Comparison of ENCODE assay signal across 9 mouse cellular contexts in the genomic region with DNA sequence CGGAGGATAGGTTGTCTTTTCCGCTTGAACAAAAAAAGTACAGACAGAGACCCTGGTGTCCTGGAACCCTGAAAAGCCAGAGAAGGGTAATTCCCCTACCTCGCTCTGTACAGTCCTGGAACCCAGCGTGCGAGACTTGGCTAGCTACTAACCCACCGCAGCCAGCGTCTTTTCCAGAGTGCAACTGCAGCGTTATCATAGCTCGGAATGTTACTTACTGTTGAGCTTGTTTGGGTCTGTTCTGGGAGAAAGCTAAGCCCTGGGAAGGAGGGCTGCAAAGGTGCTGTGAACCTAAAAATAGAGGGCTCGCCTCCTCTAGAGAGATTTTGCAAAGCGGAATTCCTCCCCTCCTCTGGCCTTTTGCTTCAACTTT. TPM values are rescaled to one million over a fixed set of nuclear protein-coding genes. Genes with fewer than 3 reads are reported as not detected.
DNase-seq lines count a peak whose midpoint lies in the region; ATAC-seq and TF ChIP-seq lines count a peak whose summit lies in the region.
"Had no signal": no experiment of that assay in that cellular context is flagged by ENCODE, and none has a peak within 500 bp of the region (broad histone marks: within the 10 kb centered on the region; RNA-seq: fewer than 3 reads in every experiment).

No protein-coding gene starts in this region.

- no peak for DNase-seq in kidney, adult 18-20 months
- DNase-seq in embryonic facial prominence, embryonic 10.5 days (ENCODE audit: low spot score), result peak; percentile 60
- DNase-seq in hindbrain, postnatal 0 days (ENCODE audit: low spot score), result no peak
- DNase-seq in left cerebral cortex, adult 9 months (ENCODE audit: low spot score in 2 of 2), result no peak
- DNase-seq in spleen, postnatal 14 days (ENCODE audit: low spot score in 2 of 2), result no peak

- ATAC-seq in kidney, embryonic 14.5 days (ENCODE audit: low FRiP score, low TSS enrichment), result no peak
- no peak for ATAC-seq in hindbrain, postnatal 0 days
- no peak for ATAC-seq in neural tube, embryonic 13.5 days (ENCODE audit: low read depth)
- ATAC-seq in inflammation-experienced regulatory T-cells, adult 6 months, result no peak

- H3K27ac ChIP-seq in kidney, embryonic 14.5 days (ENCODE audit: low read depth, low read length), result peak overlapping the region; percentile 86
- peak overlapping the region; percentile 77; the same call in 1 of the 2 replicates for H3K27ac ChIP-seq in embryonic facial prominence, embryonic 10.5 days (replicated peaks)
- H3K27ac ChIP-seq in hindbrain, postnatal 0 days, result no peak overlapping the region
- H3K27ac ChIP-seq in neural tube, embryonic 13.5 days (replicated peaks), result no peak overlapping the region

- H3K4me2 ChIP-seq in kidney, embryonic 14.5 days (replicated peaks; ENCODE audit: low read depth, low read length), result peak overlapping the region; percentile 88
- peak overlapping the region; percentile 97 for H3K4me2 ChIP-seq in hindbrain, postnatal 0 days (ENCODE audit: low read depth, low read length)
- peak overlapping the region; percentile 92 for H3K4me2 ChIP-seq in neural tube, embryonic 13.5 days

- no peak for TF ChIP-seq CTCF in hindbrain, postnatal 0 days (IDR thresholded peaks at IDR 0.05; ENCODE audit: low read depth)

- peaks cover 22% of the 10 kb centered on the region for H3K27me3 ChIP-seq in kidney, embryonic 14.5 days (ENCODE audit: control insufficient read depth, insufficient read depth, low read length)
- H3K27me3 ChIP-seq in embryonic facial prominence, embryonic 10.5 days (replicated peaks; ENCODE audit: low read depth, poor library complexity, severe bottlenecking), result peaks cover 100% of the 10 kb centered on the region
- H3K27me3 ChIP-seq in hindbrain, postnatal 0 days (ENCODE audit: insufficient read depth, low read length), result peaks cover 58% of the 10 kb centered on the region
- peaks cover 99% of the 10 kb centered on the region for H3K27me3 ChIP-seq in neural tube, embryonic 13.5 days

- peak overlapping the region; percentile 90 for H3K9ac ChIP-seq in kidney, embryonic 14.5 days (ENCODE audit: low read depth, low read length)
- peak overlapping the region; percentile 51; the same call in 1 of the 2 replicates for H3K9ac ChIP-seq in hindbrain, postnatal 0 days (replicated peaks; ENCODE audit: low read length)
- peak overlapping the region; percentile 67; the same call in 1 of the 2 replicates for H3K9ac ChIP-seq in neural tube, embryonic 13.5 days

- H3K4me1 ChIP-seq in kidney, embryonic 14.5 days (ENCODE audit: control insufficient read depth, insufficient read depth, low read length), result peaks cover 10% of the 10 kb centered on the region
- peaks cover 60% of the 10 kb centered on the region for H3K4me1 ChIP-seq in embryonic facial prominence, embryonic 10.5 days
- H3K4me1 ChIP-seq in hindbrain, postnatal 0 days (ENCODE audit: insufficient read depth, low read length), result peaks cover 9% of the 10 kb centered on the region; the same call in 1 of the 2 replicates
- H3K4me1 ChIP-seq in neural tube, embryonic 13.5 days (replicated peaks), result peaks cover 53% of the 10 kb centered on the region

- peaks cover 3% of the 10 kb centered on the region; the same call in 1 of the 2 replicates for H3K36me3 ChIP-seq in kidney, embryonic 14.5 days (ENCODE audit: control insufficient read depth, insufficient read depth, low read length)
- H3K36me3 ChIP-seq in embryonic facial prominence, embryonic 10.5 days (replicated peaks), result no peaks in the 10 kb centered on the region
- no peaks in the 10 kb centered on the region for H3K36me3 ChIP-seq in hindbrain, postnatal 0 days (ENCODE audit: insufficient read depth, low read length)
- H3K36me3 ChIP-seq in neural tube, embryonic 13.5 days, result no peaks in the 10 kb centered on the region
- H3K36me3 ChIP-seq: G1E had no signal

- no peaks in the 10 kb centered on the region for H3K9me3 ChIP-seq in kidney, embryonic 14.5 days (ENCODE audit: control insufficient read depth, low read length)
- H3K9me3 ChIP-seq in embryonic facial prominence, embryonic 10.5 days, result no peaks in the 10 kb centered on the region
- no peaks in the 10 kb centered on the region for H3K9me3 ChIP-seq in hindbrain, postnatal 0 days (ENCODE audit: low read length)
- H3K9me3 ChIP-seq in neural tube, embryonic 13.5 days, result no peaks in the 10 kb centered on the region
- H3K9me3 ChIP-seq: G1E had no signal

- under 1% methylated on average over 11 of the region's 11 CpGs for WGBS in kidney, embryonic 14.5 days
- WGBS in embryonic facial prominence, embryonic 10.5 days, result under 1% methylated on average over 11 of the region's 11 CpGs
- 4% methylated on average over 11 of the region's 11 CpGs for WGBS in hindbrain, postnatal 0 days
- WGBS in neural tube, embryonic 13.5 days, result 2% methylated on average over 11 of the region's 11 CpGs

- peak overlapping the region; percentile 79 for H3K4me3 ChIP-seq in kidney, embryonic 14.5 days (ENCODE audit: low read length)
- H3K4me3 ChIP-seq in embryonic facial prominence, embryonic 10.5 days, result peak overlapping the region; percentile 69
- peak overlapping the region; percentile 57 for H3K4me3 ChIP-seq in hindbrain, postnatal 0 days (ENCODE audit: low read length)
- H3K4me3 ChIP-seq in neural tube, embryonic 13.5 days, result peak overlapping the region; percentile 54

RNA-seq across cellular contexts. Expression of gene Gdnf, which starts 0.6 kb away (rescaled TPM):
- 10.0 and 13.0 TPM in 2 replicates for polyA plus RNA-seq in kidney, embryonic 14.5 days (2014; fragmentation: Nextera tagmentation; extraction: Ambion mirVana)
- 0.58 and 0.92 TPM in 2 replicates for polyA plus RNA-seq in embryonic facial prominence, embryonic 10.5 days (2016; fragmentation: Nextera tagmentation; extraction: Ambion mirVana)
- total RNA-seq in hindbrain, postnatal 0 days (2014; rRNA removed), result 0.36 and 0.47 TPM in 2 replicates
- polyA plus RNA-seq in hindbrain, postnatal 0 days (2015; fragmentation: Nextera tagmentation; extraction: Ambion mirVana), result 0.13 and 0.18 TPM in 2 replicates
- 0.11 and 0.21 TPM in 2 replicates for polyA plus RNA-seq in neural tube, embryonic 13.5 days (2015; fragmentation: Nextera tagmentation; extraction: Ambion mirVana)
- polyA plus RNA-seq in inflammation-experienced regulatory T-cells, adult 6 months (2017; shearing (Covaris generic)), result not detected
- polyA plus RNA-seq: G1E had no signal

Comparison
In these comparisons a context has a peak if more than half of its experiments do, and no peak if none do; other contexts are left out.
1. H3K27ac ChIP-seq: peak in kidney, embryonic 14.5 days (single experiment) and embryonic facial prominence, embryonic 10.5 days (single experiment); none in hindbrain, postnatal 0 days (single experiment) and neural tube, embryonic 13.5 days (single experiment).
2. Peak in every context shown above with its lines, with median percentiles within 50 percentile points of each other: H3K4me2 ChIP-seq, H3K4me3 ChIP-seq and H3K9ac ChIP-seq.